Mouse (Mus musculus) kidney, postnatal 10 days (tissue): Measurements from ENCODE around the gene Pcmt1.

Source experiments
- DNase-seq: peaks from one replicate; pipeline ENCODE4 v3.0.0; 2021; ENCODE audit warnings: mixed read lengths

Pcmt1 gene

GRCm38 (mm10) chr10:7582891-7583557 lies 97.9 kb downstream of the Pcmt1 start:
- DNase-seq, result peak; percentile 14

DNA sequence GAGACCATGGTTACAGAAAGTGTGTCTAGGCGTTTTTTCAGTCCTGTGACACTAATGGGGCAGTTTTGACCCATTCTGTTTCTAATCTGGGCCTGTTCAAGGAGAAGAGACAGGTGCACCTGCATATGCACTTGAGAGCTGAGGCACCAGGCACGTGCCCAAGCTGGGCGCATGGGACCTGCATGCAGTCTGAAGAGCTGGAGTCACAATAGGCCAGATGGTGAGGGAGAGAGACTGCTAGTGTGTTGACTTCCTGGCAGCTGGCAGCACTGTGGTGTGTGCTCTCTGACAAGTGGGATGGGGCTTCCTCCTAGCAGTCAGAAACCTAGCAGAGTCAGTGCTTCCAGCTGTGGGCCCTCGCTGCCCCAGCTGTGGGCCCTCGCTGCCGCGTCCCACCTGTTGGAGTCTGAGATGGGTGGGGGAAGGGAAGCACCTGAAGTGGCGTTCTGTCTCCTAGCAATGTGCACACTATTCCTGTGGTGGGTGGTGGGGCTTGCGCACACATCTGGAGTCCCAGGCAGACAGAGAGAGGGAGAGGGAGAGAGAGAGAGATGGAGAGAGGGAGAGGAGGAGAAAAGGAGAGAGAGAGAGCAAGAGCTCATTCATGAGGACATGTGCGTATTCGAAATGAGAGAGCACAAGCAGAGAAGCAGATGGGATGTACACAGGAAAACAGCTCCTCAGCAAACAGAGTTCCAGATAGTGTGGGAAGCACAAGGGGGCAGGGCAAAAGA lies 98.6 kb downstream of the Pcmt1 start:
- DNase-seq, result no peak

GRCm38 (mm10) chr10:7581401-7581800 lies 99.5 kb downstream of the Pcmt1 start:
- DNase-seq, result no peak
